Mouse (Mus musculus): Measurements from ENCODE around the gene Slc16a1. TPM values are rescaled to one million over a fixed set of nuclear protein-coding genes. Genes with fewer than 3 reads are reported as not detected.

Slc16a1 gene
- polyA plus RNA-seq, 1 experiment from 2014 or later, result 4.0 TPM

Other genes starting within 250 kb of the Slc16a1 start
- 5.4 to 7.2 TPM (median 6.6 TPM) in 3 replicates for gene Lrig2, start 126.8 kb upstream of the Slc16a1 start, polyA plus RNA-seq (2018)
- gene Ppm1j, start 142.4 kb downstream of the Slc16a1 start, polyA plus RNA-seq (2018), result 0.10 to 0.56 TPM (median 0.13 TPM) in 3 replicates
- not detected in 3 replicates for gene Fam19a3, start 143.2 kb downstream of the Slc16a1 start, polyA plus RNA-seq (2018)
- 52.1 to 126 TPM (median 83.9 TPM) in 3 replicates for gene Rhoc, start 149.7 kb downstream of the Slc16a1 start, polyA plus RNA-seq (2018)
- 24.0 to 42.1 TPM (median 27.2 TPM) in 3 replicates for gene Mov10, start 179.9 kb downstream of the Slc16a1 start, polyA plus RNA-seq (2018)
- gene St7l, start 225.3 kb downstream of the Slc16a1 start, polyA plus RNA-seq (2018), result 25.4 to 31.0 TPM (median 25.4 TPM) in 3 replicates
- gene Capza1, start 225.8 kb downstream of the Slc16a1 start, polyA plus RNA-seq (2018), result 164 to 243 TPM (median 189 TPM) in 3 replicates

All from macrophage (primary cell).